Mouse (Mus musculus) C2C12 (cell line): Measurements from ENCODE around the gene Flt3.

Experiments
- CEBPB ChIP-seq: IDR thresholded peaks from one replicate; pipeline ENCODE4 v1.6.1; 2011; ENCODE audit warnings: low read depth, mild to moderate bottlenecking, control low read depth, moderate library complexity
- CTCF ChIP-seq: IDR thresholded peaks from one replicate; pipeline ENCODE4 v1.5.1; 2011; ENCODE audit not compliant: control insufficient read depth, insufficient read depth, insufficient read length
- FOSL1 ChIP-seq: IDR thresholded peaks from one replicate; pipeline ENCODE4 v1.8.0; 2011; ENCODE audit warnings: mild to moderate bottlenecking, low read length; ENCODE audit not compliant: poor library complexity, insufficient read depth, severe bottlenecking
- MAX ChIP-seq: IDR thresholded peaks from one replicate; pipeline ENCODE4 v1.6.1; 2011; ENCODE audit warnings: mild to moderate bottlenecking, control low read depth
- MYOD1 ChIP-seq: IDR thresholded peaks from one replicate; pipeline ENCODE4 v1.6.1; 2011; ENCODE audit warnings: low read depth; ENCODE audit not compliant: control insufficient read depth, insufficient read length
- MYOG ChIP-seq: IDR thresholded peaks from one replicate; pipeline ENCODE4 v1.6.1; 2011; ENCODE audit not compliant: control insufficient read depth, insufficient read length; ENCODE audit errors: extremely low read depth
- USF1 ChIP-seq: IDR thresholded peaks from one replicate; pipeline ENCODE4 v1.6.1; 2011; ENCODE audit warnings: low read depth, mild to moderate bottlenecking, control low read depth, moderate library complexity

DNA sequence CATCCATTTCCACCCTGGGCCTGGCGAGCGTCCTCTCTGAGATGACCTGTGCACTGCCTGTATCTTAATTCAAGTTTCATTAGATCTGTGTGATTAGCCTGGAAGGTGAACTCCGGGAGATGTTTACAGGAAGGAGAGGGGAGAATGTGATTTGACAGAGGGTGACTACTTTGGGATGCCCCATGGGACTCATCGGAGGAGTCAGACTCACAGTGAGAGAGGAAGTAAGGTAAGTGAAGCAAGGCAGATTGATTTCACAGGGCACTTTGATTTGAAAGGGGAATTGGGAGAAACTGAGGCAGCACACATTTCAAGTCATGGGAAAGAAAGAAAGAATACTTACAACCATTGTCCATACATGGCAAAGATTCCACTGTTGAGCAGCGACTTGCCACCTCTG lies 5.8 kb upstream of the Flt3 start:
- TF ChIP-seq CTCF: no peak
- TF ChIP-seq CEBPB: no peak
- no peak for TF ChIP-seq FOSL1
- TF ChIP-seq MAX: no peak
- TF ChIP-seq USF1: no peak
- TF ChIP-seq MYOD1: no peak
- TF ChIP-seq MYOG: no peak
